Mouse (Mus musculus): ENCODE data around the gene Tmem14a. TPM values are rescaled to one million over a fixed set of nuclear protein-coding genes. Genes with fewer than 3 reads are reported as not detected.

Gene Tmem14a
- total RNA-seq, 2 experiments from 2014 or later = 46.6 to 47.4 TPM

Other genes with a start within 250 kb of the Tmem14a start
- gene Tram2, start 139.3 kb upstream of the Tmem14a start, total RNA-seq (2021) = 1 to 10 TPM; 1.0 to 1.3 TPM
- gene Gsta3, start 22.0 kb downstream of the Tmem14a start, total RNA-seq (2021) = 1 to 10 TPM; 1.6 to 1.7 TPM
- not detected for gene Khdc1a, start 131.1 kb downstream of the Tmem14a start, total RNA-seq (2021)
- not detected for gene Khdc1c, start 149.8 kb downstream of the Tmem14a start, total RNA-seq (2021)
- not detected for gene Khdc1b, start 165.0 kb downstream of the Tmem14a start, total RNA-seq (2021)

Data from left cerebral cortex, adult 2 months (tissue).